Mouse (Mus musculus): ENCODE measurements around the gene Cpn1.

Gene Cpn1

DNA sequence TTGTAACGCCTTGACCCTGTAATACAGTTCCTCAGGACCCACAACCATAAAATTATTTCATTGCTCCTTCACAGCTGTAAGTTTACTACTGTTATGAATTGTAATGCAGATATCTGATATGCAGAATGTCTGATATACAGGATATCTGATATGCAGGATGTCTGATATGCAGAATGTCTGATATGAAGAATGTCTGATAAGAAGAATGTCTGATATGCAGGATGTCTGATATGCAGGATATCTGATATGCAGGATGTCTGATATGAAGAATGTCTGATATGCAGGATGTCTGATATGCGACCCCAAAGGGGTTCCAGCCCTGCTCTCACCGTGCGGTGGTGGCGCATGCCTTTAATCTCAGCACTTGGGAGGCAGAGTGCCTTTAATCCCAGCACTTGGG lies 4.4 kb downstream of the Cpn1 start:
- no peak for DNase-seq (ENCODE audit: low read depth, low spot score)

DNA sequence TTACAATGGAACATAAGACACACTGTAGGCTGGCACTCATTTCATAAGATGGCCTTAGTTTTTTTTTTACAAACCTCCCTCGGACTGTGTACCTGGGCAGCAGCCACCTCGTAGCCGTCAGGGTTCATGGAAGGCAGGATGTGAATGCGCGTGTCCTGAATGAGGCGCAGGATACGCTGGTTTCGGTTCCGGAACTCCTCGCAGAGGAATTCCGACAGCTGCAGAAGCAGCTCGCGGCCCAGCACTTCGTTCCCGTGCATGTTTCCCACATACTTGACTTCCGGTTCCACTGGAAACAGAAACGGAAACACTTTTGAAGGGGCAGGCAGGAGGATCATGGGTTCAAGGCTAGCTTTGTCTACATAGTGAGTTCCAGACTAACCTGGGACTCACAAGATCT lies 5.6 kb downstream of the Cpn1 start:
- peak; percentile 67 for DNase-seq (ENCODE audit: low read depth, low spot score)

DNA sequence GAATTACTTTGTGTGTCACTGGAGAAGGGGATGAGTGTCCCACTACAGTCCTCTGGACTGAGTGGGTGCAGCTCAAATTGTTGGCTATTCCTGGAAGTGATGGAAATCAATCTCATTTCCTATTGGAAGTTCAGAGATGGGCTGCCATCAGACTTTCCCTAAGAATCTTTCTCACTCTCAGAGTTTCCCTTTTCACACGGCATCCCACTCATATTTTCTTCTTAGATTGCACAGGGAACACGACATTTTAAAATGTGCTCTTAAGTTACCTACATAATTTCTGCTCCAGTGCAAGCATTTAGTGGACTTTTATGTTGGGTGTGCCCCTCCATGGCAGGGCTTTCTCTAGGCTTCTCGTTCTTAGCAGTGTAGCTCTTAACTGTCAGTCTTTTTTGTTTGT lies 8.6 kb downstream of the Cpn1 start:
- no peak for DNase-seq (ENCODE audit: low read depth, low spot score)

DNA sequence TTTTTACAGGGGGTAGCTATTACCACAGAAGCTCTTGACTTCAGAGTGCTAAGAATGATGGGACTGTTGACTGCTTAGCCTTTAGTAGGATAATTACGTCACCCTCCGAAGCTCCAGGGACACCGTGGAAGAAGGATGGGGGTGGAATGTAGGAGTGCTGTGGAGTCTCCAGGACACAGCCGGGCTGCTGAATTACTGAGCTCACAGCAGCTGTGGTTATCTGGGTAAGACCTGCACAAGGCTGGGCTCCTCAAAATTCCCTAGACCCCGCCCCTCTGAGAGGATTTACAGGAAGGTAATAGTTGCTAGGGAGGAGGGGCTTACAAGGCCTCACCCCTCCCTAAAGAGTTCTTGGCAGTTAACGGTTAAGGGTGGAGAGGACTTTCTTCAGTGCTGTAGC lies 9.7 kb downstream of the Cpn1 start:
- DNase-seq (ENCODE audit: low read depth, low spot score) = peak; percentile 88

- DNase-seq (ENCODE audit: low read depth, low spot score) = no peak
Observed at GRCm38 (mm10) chr19:43974221-43974620, 12.1 kb downstream of the Cpn1 start.

DNA sequence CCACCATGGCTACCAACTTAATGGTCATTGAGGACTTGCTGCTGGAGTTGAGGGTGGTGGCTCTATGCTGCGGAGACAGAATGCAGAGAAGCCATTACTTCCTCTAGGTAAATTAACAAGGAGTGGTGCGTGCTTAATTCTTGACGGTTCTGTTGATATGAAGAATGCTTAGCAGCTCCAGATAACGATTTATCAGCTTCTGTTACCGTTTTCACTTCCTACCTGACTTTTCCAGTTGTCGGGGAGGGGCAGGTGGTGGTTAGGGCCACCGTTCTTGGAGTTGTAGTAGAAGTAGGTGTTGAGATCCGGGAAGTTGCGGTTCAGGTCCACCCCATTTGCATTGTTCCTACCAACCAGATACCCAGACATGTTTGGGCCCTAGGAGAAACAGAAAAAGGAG lies 12.6 kb downstream of the Cpn1 start:
- DNase-seq (ENCODE audit: low read depth, low spot score) = no peak

- no peak for DNase-seq (ENCODE audit: low read depth, low spot score)
Observed at GRCm38 (mm10) chr19:43972129-43972528, 14.2 kb downstream of the Cpn1 start.

GRCm38 (mm10) chr19:43968436-43969026 lies 17.8 kb downstream of the Cpn1 start:
- DNase-seq (ENCODE audit: low read depth, low spot score) = no peak

DNA sequence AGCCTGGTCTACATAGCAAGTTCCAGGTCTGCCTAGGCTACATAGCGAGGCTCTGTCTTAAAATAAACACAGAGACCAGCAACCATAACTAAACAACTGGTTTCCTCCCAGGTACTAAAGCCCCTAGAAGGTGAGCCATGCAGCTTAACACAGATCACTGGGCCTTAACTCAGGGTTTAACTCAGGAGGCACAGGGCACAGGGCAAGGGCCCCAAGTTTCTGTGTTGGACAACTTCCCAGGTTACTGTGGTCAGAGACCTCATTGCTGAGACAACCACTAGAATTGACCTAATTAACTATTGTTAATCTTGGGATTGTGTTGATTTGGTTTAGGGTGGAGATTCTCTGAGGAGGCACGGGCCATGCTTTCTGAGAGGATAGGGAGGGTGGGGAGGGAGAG lies 19.9 kb downstream of the Cpn1 start:
- DNase-seq (ENCODE audit: low read depth, low spot score) = no peak

DNA sequence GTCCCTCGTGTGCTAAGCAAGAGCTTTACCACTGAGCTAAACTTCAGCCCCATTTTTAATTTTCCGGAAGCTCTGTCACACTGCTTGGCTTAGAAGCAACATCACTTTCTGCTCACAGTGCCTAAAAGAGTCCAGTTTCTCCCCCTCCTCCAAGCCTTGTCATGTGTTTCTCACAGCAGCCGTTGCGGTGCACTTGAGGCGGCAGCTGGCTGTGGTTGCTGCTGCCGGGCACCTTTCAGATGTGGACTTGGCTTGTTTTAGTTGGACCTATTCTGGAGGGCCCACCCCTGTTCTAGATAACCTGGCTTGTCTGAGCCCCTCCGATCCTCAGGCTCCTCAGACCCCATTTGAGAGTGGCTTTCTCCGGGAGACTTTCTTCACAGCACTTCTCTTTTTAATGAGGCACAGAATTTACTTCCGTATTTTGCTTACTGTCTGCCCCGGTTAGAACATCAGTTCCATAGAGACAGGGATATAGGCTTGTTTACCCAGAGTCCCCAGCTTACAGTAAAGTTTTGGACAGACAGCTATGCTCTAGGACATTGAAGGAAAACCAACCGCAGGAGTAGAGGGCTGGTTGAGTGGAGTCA lies 20.8 kb downstream of the Cpn1 start:
- DNase-seq (ENCODE audit: low read depth, low spot score) = no peak

DNA sequence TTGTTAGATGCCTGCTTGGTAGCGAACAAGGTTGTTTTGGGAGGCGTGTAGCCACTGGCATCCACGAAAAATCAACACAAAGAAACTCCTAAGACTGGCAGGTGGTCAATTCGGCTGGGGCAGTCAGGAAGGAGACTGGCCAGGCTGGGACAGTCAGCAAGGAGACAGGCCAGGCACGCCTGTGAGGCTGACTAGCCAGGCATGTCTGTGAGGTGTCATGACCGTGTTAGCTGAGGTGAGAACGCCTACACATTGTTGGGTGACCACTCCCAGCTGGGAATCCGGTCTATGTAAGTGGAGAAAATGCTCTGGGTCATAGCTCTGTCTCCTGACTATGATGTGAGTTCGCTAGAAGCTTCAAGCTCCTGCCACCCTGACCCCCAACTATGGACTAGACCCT lies 23.6 kb downstream of the Cpn1 start:
- DNase-seq (ENCODE audit: low read depth, low spot score) = no peak

- peak; percentile 73 for DNase-seq (ENCODE audit: low read depth, low spot score)
Observed at GRCm38 (mm10) chr19:43961185-43961584, 25.2 kb downstream of the Cpn1 start.

- no peak for DNase-seq (ENCODE audit: low read depth, low spot score)
Observed at GRCm38 (mm10) chr19:43960014-43960413, 26.3 kb downstream of the Cpn1 start.

DNA sequence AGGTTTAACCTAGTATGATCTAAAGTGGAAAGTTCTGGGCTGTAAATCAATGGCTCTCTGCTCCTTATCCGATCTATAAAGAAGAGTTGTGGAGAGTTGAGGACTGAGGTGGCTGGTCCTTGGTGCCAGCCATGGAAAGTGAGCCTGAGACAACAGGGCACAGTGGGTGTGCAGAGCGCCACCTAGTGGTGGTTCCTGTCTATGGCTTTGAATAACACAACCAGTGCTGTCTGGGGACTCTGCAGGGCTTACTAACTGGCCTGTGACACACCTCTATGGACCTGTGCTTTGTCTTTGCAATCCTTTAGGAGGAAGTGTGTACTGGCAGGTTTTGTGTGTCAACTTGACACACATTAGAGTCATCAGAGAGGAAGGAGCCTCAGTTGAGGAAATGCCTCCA lies 27.2 kb downstream of the Cpn1 start:
- DNase-seq (ENCODE audit: low read depth, low spot score) = peak; percentile 84

GRCm38 (mm10) chr19:43957881-43958280 lies 28.5 kb downstream of the Cpn1 start:
- no peak for DNase-seq (ENCODE audit: low read depth, low spot score)

DNA sequence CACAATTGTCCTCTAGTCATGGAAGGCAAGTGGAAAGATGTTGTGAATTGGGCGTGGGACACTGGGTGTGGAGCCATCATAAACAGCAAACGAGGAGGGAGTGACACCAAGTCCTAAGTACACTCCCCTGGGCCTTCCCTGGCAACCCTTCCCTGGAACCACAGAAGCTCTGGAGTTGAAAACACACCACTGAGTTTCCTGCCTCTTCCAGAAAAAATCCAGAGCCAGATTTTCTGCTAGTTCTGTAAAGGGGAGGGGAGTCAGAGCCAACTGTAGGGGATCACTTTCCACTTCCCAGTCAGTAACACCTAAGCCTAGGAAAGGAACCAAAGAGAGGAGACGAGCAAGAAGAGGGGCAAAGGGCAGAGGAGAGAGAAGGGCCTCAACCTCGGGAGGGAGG lies 29.0 kb downstream of the Cpn1 start:
- no peak for DNase-seq (ENCODE audit: low read depth, low spot score)

DNA sequence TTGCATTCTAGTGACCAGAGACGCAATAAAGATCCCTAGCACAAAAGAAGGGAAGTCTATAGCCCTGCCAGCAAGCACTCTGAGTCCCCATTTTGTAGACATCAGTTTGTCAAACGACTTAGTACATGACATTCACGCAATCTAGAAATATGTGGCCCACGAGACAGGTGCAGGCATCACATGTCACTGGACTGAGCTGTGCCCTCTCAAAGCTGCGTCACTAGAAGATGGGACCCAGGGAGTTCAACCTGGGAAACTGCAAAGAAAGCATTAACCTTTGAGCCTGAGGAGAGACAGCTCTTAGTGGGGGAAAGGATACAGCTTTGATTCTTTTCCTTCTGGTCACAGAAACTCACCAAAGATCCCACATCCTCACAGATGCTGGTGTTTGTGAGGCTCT lies 31.1 kb downstream of the Cpn1 start:
- no peak for DNase-seq (ENCODE audit: low read depth, low spot score)

DNA sequence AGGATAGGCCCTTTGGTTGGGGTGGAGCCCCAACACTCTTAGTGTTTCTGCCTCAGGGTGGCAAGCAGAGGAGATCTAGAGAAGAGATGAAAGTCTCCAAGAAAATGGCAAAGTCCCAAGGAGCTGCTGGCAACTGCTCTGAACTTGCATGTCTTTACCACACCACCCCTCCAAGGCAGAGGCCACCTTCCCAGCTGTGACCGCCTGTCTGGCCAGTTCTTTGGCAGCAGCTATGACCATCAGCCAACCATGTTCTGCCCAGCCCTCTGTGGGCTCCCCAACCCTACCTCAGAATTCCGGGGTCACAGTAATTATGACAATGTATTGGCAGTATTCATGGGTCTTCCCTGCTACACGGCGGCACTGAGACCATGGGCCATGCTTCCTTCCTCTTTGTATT lies 31.5 kb downstream of the Cpn1 start:
- no peak for DNase-seq (ENCODE audit: low read depth, low spot score)

DNA sequence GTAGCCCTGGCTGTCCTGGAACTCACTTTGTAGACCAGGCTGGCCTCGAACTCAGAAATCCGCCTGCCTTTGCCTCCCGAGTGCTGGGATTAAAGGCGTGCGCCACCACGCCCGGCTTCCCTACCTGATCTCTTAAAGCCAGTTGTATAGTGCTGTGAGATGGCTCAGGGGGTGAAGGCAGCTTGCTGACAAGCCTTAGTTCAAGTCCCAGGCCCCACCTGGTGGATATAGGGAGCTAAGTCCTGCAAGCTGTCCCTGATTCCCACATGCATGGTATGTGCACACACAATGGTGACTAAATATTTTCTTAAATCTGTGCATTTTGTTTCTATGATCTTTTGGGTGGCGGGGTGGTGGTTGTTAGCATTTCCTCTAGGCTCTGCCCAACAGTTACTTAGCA lies 33.4 kb downstream of the Cpn1 start:
- peak; percentile 53 for DNase-seq (ENCODE audit: low read depth, low spot score)

GRCm38 (mm10) chr19:43949111-43949810 lies 37.1 kb downstream of the Cpn1 start:
- peak; percentile 91 for DNase-seq (ENCODE audit: low read depth, low spot score)

DNA sequence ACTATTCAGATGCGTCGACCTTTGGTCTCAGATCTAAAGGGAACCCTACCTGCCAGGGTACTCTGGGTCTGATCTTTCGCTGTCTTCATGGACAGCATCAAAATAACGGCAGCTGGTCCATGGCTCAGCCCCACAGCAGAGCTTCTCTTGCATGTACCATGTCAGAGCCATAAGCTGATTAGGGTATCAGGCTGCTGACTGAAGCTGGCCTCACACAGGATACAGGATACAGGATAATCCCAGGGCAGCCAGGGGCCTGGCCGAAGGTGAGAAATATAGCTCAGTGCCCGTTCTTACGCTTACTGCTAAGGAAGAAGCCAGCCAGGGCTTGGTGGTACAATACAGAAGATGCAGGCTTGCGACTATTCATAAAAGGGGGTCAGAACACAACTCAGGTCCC lies 41.8 kb downstream of the Cpn1 start:
- DNase-seq (ENCODE audit: low read depth, low spot score) = no peak

DNA sequence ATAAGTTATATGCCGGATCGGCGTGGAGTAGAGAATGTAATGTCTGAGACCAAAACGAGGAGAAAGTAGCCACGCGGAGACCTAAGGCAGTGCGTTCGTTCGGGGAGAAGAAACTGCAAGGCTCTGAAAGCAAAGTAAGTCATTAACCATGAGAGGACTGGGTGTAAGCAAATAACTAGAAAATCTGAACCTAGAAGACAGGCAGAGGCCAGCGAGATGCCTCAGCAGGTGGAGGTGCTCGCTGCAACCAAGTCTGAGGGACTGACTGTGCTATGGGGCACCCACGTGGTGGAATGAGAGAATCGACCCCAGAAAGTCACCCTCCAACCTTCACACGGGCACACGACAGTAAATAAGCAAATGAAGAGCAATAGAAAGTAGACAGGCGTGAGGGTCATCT lies 43.3 kb downstream of the Cpn1 start:
- DNase-seq (ENCODE audit: low read depth, low spot score) = no peak
